Comparison of ENCODE assay signal across 11 mouse cellular contexts in the genomic region with DNA sequence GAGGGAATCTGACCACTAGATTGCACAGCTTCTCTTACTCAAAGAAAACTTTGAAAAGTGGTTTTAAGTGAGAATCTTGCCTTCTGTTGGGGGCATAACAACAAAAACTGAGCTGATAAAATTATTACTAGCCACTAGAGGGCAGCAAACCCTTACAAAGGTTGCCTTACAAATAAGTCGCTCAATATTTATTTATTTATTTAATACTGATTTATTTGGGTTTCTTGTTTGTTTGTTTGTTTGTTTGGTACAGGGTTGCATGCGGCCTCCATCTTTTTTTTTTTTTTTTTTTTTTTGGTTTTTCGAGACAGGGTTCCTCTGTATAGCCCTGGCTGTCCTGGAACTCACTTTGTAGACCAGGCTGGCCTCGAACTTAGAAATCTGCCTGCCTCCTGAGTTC. TPM values are rescaled to one million over a fixed set of nuclear protein-coding genes. Genes with fewer than 3 reads are reported as not detected.
DNase-seq lines count a peak whose midpoint lies in the region; ATAC-seq and TF ChIP-seq lines count a peak whose summit lies in the region.
"Had no signal": no experiment of that assay in that cellular context is flagged by ENCODE, and none has a peak within 500 bp of the region (broad histone marks: within the 10 kb centered on the region; RNA-seq: fewer than 3 reads in every experiment).

No protein-coding gene starts in this region.

- WGBS in kidney, postnatal 0 days, result 29% methylated on average over 3 of the region's 4 CpGs

- no peaks in the 10 kb centered on the region for H3K4me1 ChIP-seq in kidney, postnatal 0 days (replicated peaks; ENCODE audit: insufficient read depth, low read length)
- peaks cover 0 to 15% of the 10 kb centered on the region in 2 experiments; a peak in 2 of 4 replicates for H3K4me1 ChIP-seq in CH12.LX (ENCODE audit: control insufficient read depth in 1 of 2, insufficient read depth in 2 of 2)
- H3K4me1 ChIP-seq: limb, embryonic 13.5 days; stomach, embryonic 15.5 days had no signal

- no peak for TF ChIP-seq POLR2A in CH12.LX (IDR thresholded peaks at IDR 0.05; ENCODE audit: low read depth, low read length)

- in situ Hi-C loops in CH12.LX (cut with MboI; ENCODE audit: low pct_ligation_motif_present, low pct_unique_long_range_greater_than_20kb, low sequenced_read_pairs), result loop anchor here (10.0 kb wide), 1 partner anchor 131 kb away; no protein-coding TSS in a partner anchor

- ATAC-seq in kidney, postnatal 0 days (replicated peaks; ENCODE audit: low FRiP score, low read depth), result 0 out of 2 replicates have a peak, but pooled peaks have one; percentile 7
- no peak for ATAC-seq in inflammation-experienced regulatory T-cells, adult 6 months

- no peaks in the 10 kb centered on the region for H3K9me3 ChIP-seq in kidney, postnatal 0 days (replicated peaks; ENCODE audit: low read length)
- H3K9me3 ChIP-seq in CH12.LX (replicated peaks; ENCODE audit: low read length), result peaks cover 2% of the 10 kb centered on the region
- H3K9me3 ChIP-seq: limb, embryonic 13.5 days; stomach, embryonic 15.5 days had no signal

- no peak overlapping the region for H3K27ac ChIP-seq in kidney, postnatal 0 days
- no peak overlapping the region for H3K27ac ChIP-seq in CH12.LX (ENCODE audit: insufficient read depth, low read depth)
- H3K27ac ChIP-seq: limb, embryonic 13.5 days; stomach, embryonic 15.5 days had no signal

- TF ChIP-seq RAD21 in CH12.LX (IDR thresholded peaks at IDR 0.05; ENCODE audit: low read depth, low read length), result peak; percentile 82

- TF ChIP-seq CTCF in kidney, postnatal 0 days (IDR thresholded peaks at IDR 0.05; ENCODE audit: low read depth), result peak; percentile 81
- peak; percentile 20 to 83; a peak in 3 of 4 replicates for TF ChIP-seq CTCF in CH12.LX (conservative IDR thresholded peaks at IDR 0.05 in 1 of 2, IDR thresholded peaks at IDR 0.05 in 1 of 2; ENCODE audit: low read depth in 2 of 2, low read length in 2 of 2)

- no peaks in the 10 kb centered on the region for H3K79me2 ChIP-seq in CH12.LX (replicated peaks; ENCODE audit: control insufficient read depth, extremely low read depth, insufficient read depth, poor library complexity, severe bottlenecking)

- no peaks in the 10 kb centered on the region for H3K27me3 ChIP-seq in kidney, postnatal 0 days (ENCODE audit: insufficient read depth, low read length)
- no peaks in the 10 kb centered on the region for H3K27me3 ChIP-seq in CH12.LX (replicated peaks)
- H3K27me3 ChIP-seq: limb, embryonic 13.5 days; stomach, embryonic 15.5 days had no signal

- no peak overlapping the region for H3K9ac ChIP-seq in kidney, postnatal 0 days (ENCODE audit: low read depth, low read length)
- H3K9ac ChIP-seq in CH12.LX (ENCODE audit: insufficient read depth, low read depth), result no peak overlapping the region
- H3K9ac ChIP-seq: limb, embryonic 13.5 days; stomach, embryonic 15.5 days had no signal

- H3K4me3 ChIP-seq in kidney, postnatal 0 days (replicated peaks; ENCODE audit: low read depth, low read length), result no peak overlapping the region
- no peak overlapping the region for H3K4me3 ChIP-seq in CH12.LX (replicated peaks in 1 of 3; ENCODE audit: low read depth in 2 of 3, low read length in 2 of 3, poor library complexity in 1 of 3)
- H3K4me3 ChIP-seq: erythroblast, embryonic 14.5 days; limb, embryonic 13.5 days; stomach, embryonic 15.5 days had no signal

- peak; percentile 91 for DNase-seq in kidney, postnatal 0 days (ENCODE audit: low spot score)
- DNase-seq in kidney, adult 18-20 months, result no peak
- DNase-seq in CH12.LX (ENCODE audit: extremely low read depth) (peak; percentile 63), R1 (ENCODE audit: low read depth, low spot score) (peak; percentile 71)
- DNase-seq in forelimb bud, embryonic 11.5 days (ENCODE audit: low read depth, low spot score), result peak; percentile 76
- DNase-seq in natural killer cell, adult 2 months (ENCODE audit: low spot score in 2 of 2), result peak; percentile 7 to 12
- no peak for DNase-seq in gastrocnemius, adult 8-10 months (ENCODE audit: low spot score in 2 of 2)

- no peak for TF ChIP-seq EP300 in CH12.LX (IDR thresholded peaks at IDR 0.05; ENCODE audit: low read length)

- dilution Hi-C loops in CH12.LX (cut with MboI; ENCODE audit: extremely low pct_ligation_motif_present, extremely low pct_unique_long_range_greater_than_20kb, low sequenced_read_pairs), result no loop called here

- H3K4me2 ChIP-seq in kidney, postnatal 0 days (ENCODE audit: low read length), result no peak overlapping the region
- H3K4me2 ChIP-seq in CH12.LX (ENCODE audit: insufficient read depth, low read depth, poor library complexity, severe bottlenecking), result no peak overlapping the region
- H3K4me2 ChIP-seq: limb, embryonic 13.5 days; stomach, embryonic 15.5 days had no signal

- H3K36me3 ChIP-seq in kidney, postnatal 0 days (ENCODE audit: insufficient read depth, low read length), result no peaks in the 10 kb centered on the region
- no peaks in the 10 kb centered on the region for H3K36me3 ChIP-seq in CH12.LX (replicated peaks in 1 of 2; ENCODE audit: control insufficient read depth in 1 of 2, insufficient read depth in 1 of 2, low read length in 1 of 2)
- H3K36me3 ChIP-seq: limb, embryonic 13.5 days; stomach, embryonic 15.5 days had no signal

TF ChIP-seq in CH12.LX, 34 proteins besides CTCF, POLR2A, EP300 and RAD21:
- TF ChIP-seq ELF1 (IDR thresholded peaks at IDR 0.05; ENCODE audit: low read depth, low read length) (no peak), ZC3H11A (IDR thresholded peaks at IDR 0.05; ENCODE audit: low read depth, low read length) (peak; percentile 45; the same call in 1 of the 2 replicates), BHLHE40 (IDR thresholded peaks at IDR 0.05; ENCODE audit: low read depth, low read length) (no peak), ZNF384 (IDR thresholded peaks at IDR 0.05; ENCODE audit: low read depth, low read length) (no peak), SMC3 (IDR thresholded peaks at IDR 0.05; ENCODE audit: low read depth, low read length) (peak; percentile 65), IRF4 (IDR thresholded peaks at IDR 0.05; ENCODE audit: low read depth, low read length) (no peak), HCFC1 (IDR thresholded peaks at IDR 0.05; ENCODE audit: low read depth, low read length) (no peak), TCF12 (IDR thresholded peaks at IDR 0.05; ENCODE audit: low read depth, low read length) (no peak), CHD1 (IDR thresholded peaks at IDR 0.05; ENCODE audit: low read depth, low read length) (no peak), UBTF (IDR thresholded peaks at IDR 0.05; ENCODE audit: low read depth, low read length) (no peak)

RNA-seq across cellular contexts. Expression of a gene that starts 31.3 kb away (rescaled TPM):
- 65.8 and 70.4 TPM in 2 replicates for polyA plus RNA-seq in kidney, postnatal 0 days (2015; fragmentation: Nextera tagmentation; extraction: Ambion mirVana)
- total RNA-seq in CH12.LX (2012; rRNA removed) (58.7 and 65.2 TPM in 2 replicates), CH12.LX (2014; rRNA removed) (76.2 and 86.9 TPM in 2 replicates)
- polyA plus RNA-seq in CH12.LX (2012; ENCODE audit: insufficient read length, low read depth), result 63.8 and 71.0 TPM in 2 replicates
- 10 to 100 TPM in 3 of 4 experiments, 1 to 10 TPM in 1; 9.7 to 12.1 (median 11.3) TPM for total RNA-seq in gastrocnemius, adult 8-10 months (2022)
- 10 to 100 TPM; 43.0 to 54.6 (median 53.2) TPM for polyA plus RNA-seq in inflammation-experienced regulatory T-cells, adult 6 months (2017; shearing (Covaris generic))

RNA-seq across cellular contexts. Expression of a gene that starts 47.3 kb away (rescaled TPM):
- 23.6 and 27.4 TPM in 2 replicates for polyA plus RNA-seq in kidney, postnatal 0 days (2015; fragmentation: Nextera tagmentation; extraction: Ambion mirVana)
- total RNA-seq in CH12.LX (2012; rRNA removed) (4.2 and 5.6 TPM in 2 replicates), CH12.LX (2014; rRNA removed) (6.5 and 7.8 TPM in 2 replicates)
- polyA plus RNA-seq in CH12.LX (2012; ENCODE audit: insufficient read length, low read depth), result 14.2 and 25.4 TPM in 2 replicates
- 10 to 100 TPM; 29.3 to 38.2 (median 31.6) TPM for total RNA-seq in gastrocnemius, adult 8-10 months (2022)
- 10 to 100 TPM; 68.5 to 100.0 (median 78.8) TPM for polyA plus RNA-seq in inflammation-experienced regulatory T-cells, adult 6 months (2017; shearing (Covaris generic))

Comparison
In these comparisons a context has a peak if more than half of its experiments do, and no peak if none do; other contexts are left out.
1. DNase-seq: peak in kidney, postnatal 0 days (single experiment), CH12.LX (single experiment), R1 (single experiment), forelimb bud, embryonic 11.5 days (single experiment) and natural killer cell, adult 2 months (2 of 2); none in kidney, adult 18-20 months (single experiment) and gastrocnemius, adult 8-10 months (0 of 2).